Mouse (Mus musculus): Measurements from ENCODE around the gene Rsrc1. TPM values are rescaled to one million over a fixed set of nuclear protein-coding genes. Genes with fewer than 3 reads are reported as not detected.
A peak's percentile ranks its signal among the peaks of the same experiment; 100 is the strongest.

Rsrc1 gene
- polyA plus RNA-seq, 1 experiment from 2014 or later: 59.6 TPM

GRCm38 (mm10) chr3:66973391-66973943 lies 7.7 kb upstream of the Rsrc1 start:
- H3K4me2 ChIP-seq: peak overlapping the region; percentile 74
- ATAC-seq (ENCODE audit: low FRiP score): peak; percentile 68
- DNase-seq (ENCODE audit: low spot score, missing footprints): peak; percentile 96
- 0 out of 2 replicates have a peak overlapping the region, but pooled peaks have one; percentile 15 for H3K27ac ChIP-seq (ENCODE audit: low read depth, low read length)
- under 1% methylated on average over 59 of the region's 59 CpGs for WGBS
- peak overlapping the region; percentile 64 for H3K9ac ChIP-seq (ENCODE audit: low read length)
- no peaks in the 10 kb centered on the region for H3K9me3 ChIP-seq (ENCODE audit: control insufficient read depth, low read length)
- H3K27me3 ChIP-seq (ENCODE audit: control insufficient read depth, insufficient read depth, low read length): peaks cover 75% of the 10 kb centered on the region
- no peaks in the 10 kb centered on the region for H3K36me3 ChIP-seq (ENCODE audit: control insufficient read depth, insufficient read depth, low read length)
- peak overlapping the region; percentile 39 for H3K4me3 ChIP-seq (ENCODE audit: low read depth, low read length)
- H3K4me1 ChIP-seq (ENCODE audit: control insufficient read depth, insufficient read depth, low read length): peaks cover 14% of the 10 kb centered on the region

GRCm38 (mm10) chr3:66974501-66974900 lies 6.7 kb upstream of the Rsrc1 start:
- WGBS: 9% methylated on average over 3 of the region's 3 CpGs

GRCm38 (mm10) chr3:66976889-66977615 lies 4.1 kb upstream of the Rsrc1 start:
- H3K4me1 ChIP-seq (ENCODE audit: control insufficient read depth, insufficient read depth, low read length): peaks cover 12% of the 10 kb centered on the region
- peak; percentile 94 for DNase-seq (ENCODE audit: low spot score, missing footprints)
- ATAC-seq (ENCODE audit: low FRiP score): no peak
- H3K27me3 ChIP-seq (ENCODE audit: control insufficient read depth, insufficient read depth, low read length): peaks cover 84% of the 10 kb centered on the region
- peak overlapping the region; percentile 5; the same call in 1 of the 2 replicates for H3K4me2 ChIP-seq
- H3K36me3 ChIP-seq (ENCODE audit: control insufficient read depth, insufficient read depth, low read length): no peaks in the 10 kb centered on the region
- H3K27ac ChIP-seq (ENCODE audit: low read depth, low read length): peak overlapping the region; percentile 20; the same call in 1 of the 2 replicates
- 3% methylated on average over 13 of the region's 13 CpGs for WGBS
- no peaks in the 10 kb centered on the region for H3K9me3 ChIP-seq (ENCODE audit: control insufficient read depth, low read length)
- no peak overlapping the region for H3K9ac ChIP-seq (ENCODE audit: low read length)
- peak overlapping the region; percentile 49 for H3K4me3 ChIP-seq (ENCODE audit: low read depth, low read length)

More at GRCm38 (mm10) chr3:66974501-66974900, 6.7 kb upstream of the Rsrc1 start:
- no peak overlapping the region for H3K27ac ChIP-seq (ENCODE audit: low read depth, low read length)
- ATAC-seq (ENCODE audit: low FRiP score) (no peak), DNase-seq (ENCODE audit: low spot score, missing footprints) (peak; percentile 92)
- no peak overlapping the region for H3K9ac ChIP-seq (ENCODE audit: low read length)
- no peaks in the 10 kb centered on the region for H3K36me3 ChIP-seq (ENCODE audit: control insufficient read depth, insufficient read depth, low read length)
- H3K4me3 ChIP-seq (ENCODE audit: low read depth, low read length): no peak overlapping the region
- H3K4me2 ChIP-seq: no peak overlapping the region
- H3K27me3 ChIP-seq (ENCODE audit: control insufficient read depth, insufficient read depth, low read length): peaks cover 84% of the 10 kb centered on the region
- H3K9me3 ChIP-seq (ENCODE audit: control insufficient read depth, low read length): no peaks in the 10 kb centered on the region
- H3K4me1 ChIP-seq (ENCODE audit: control insufficient read depth, insufficient read depth, low read length): peaks cover 18% of the 10 kb centered on the region

GRCm38 (mm10) chr3:66977811-66978456 lies 3.3 kb upstream of the Rsrc1 start:
- Histone ChIP-seq H3K36me3 (ENCODE audit: control insufficient read depth, insufficient read depth, low read length) (no peaks in the 10 kb centered on the region), H3K27ac (ENCODE audit: low read depth, low read length) (no peak overlapping the region; the same call in 1 of the 2 replicates), H3K4me1 (ENCODE audit: control insufficient read depth, insufficient read depth, low read length) (peaks cover 16% of the 10 kb centered on the region), H3K9ac (ENCODE audit: low read length) (peak overlapping the region; percentile 54; the same call in 1 of the 2 replicates), H3K27me3 (ENCODE audit: control insufficient read depth, insufficient read depth, low read length) (peaks cover 85% of the 10 kb centered on the region), H3K9me3 (ENCODE audit: control insufficient read depth, low read length) (no peaks in the 10 kb centered on the region), H3K4me2 (peak overlapping the region; percentile 42), H3K4me3 (ENCODE audit: low read depth, low read length) (peak overlapping the region; percentile 49)
- DNase-seq (ENCODE audit: low spot score, missing footprints) (peak; percentile 96), ATAC-seq (ENCODE audit: low FRiP score) (no peak)
- 1% methylated on average over 25 of the region's 25 CpGs for WGBS

GRCm38 (mm10) chr3:66978457-66979381 lies 2.5 kb upstream of the Rsrc1 start:
- peak overlapping the region; percentile 49 for H3K4me3 ChIP-seq (ENCODE audit: low read depth, low read length)
- H3K4me2 ChIP-seq: peak overlapping the region; percentile 42
- peak overlapping the region; percentile 44 for H3K27ac ChIP-seq (ENCODE audit: low read depth, low read length)
- H3K9ac ChIP-seq (ENCODE audit: low read length): peak overlapping the region; percentile 54
- H3K27me3 ChIP-seq (ENCODE audit: control insufficient read depth, insufficient read depth, low read length): peaks cover 78% of the 10 kb centered on the region
- H3K9me3 ChIP-seq (ENCODE audit: control insufficient read depth, low read length): no peaks in the 10 kb centered on the region
- H3K4me1 ChIP-seq (ENCODE audit: control insufficient read depth, insufficient read depth, low read length): peaks cover 11% of the 10 kb centered on the region
- no peaks in the 10 kb centered on the region for H3K36me3 ChIP-seq (ENCODE audit: control insufficient read depth, insufficient read depth, low read length)
- under 1% methylated on average over 45 of the region's 45 CpGs for WGBS
- ATAC-seq (ENCODE audit: low FRiP score): no peak
- DNase-seq (ENCODE audit: low spot score, missing footprints): peak; percentile 97

- no peaks in the 10 kb centered on the region for H3K36me3 ChIP-seq (ENCODE audit: control insufficient read depth, insufficient read depth, low read length)
- no peaks in the 10 kb centered on the region for H3K9me3 ChIP-seq (ENCODE audit: control insufficient read depth, low read length)
- H3K4me3 ChIP-seq (ENCODE audit: low read depth, low read length): peak overlapping the region; percentile 49
- 5% methylated on average over 9 of the region's 9 CpGs for WGBS
- peaks cover 78% of the 10 kb centered on the region for H3K27me3 ChIP-seq (ENCODE audit: control insufficient read depth, insufficient read depth, low read length)
- H3K27ac ChIP-seq (ENCODE audit: low read depth, low read length): no peak overlapping the region
- peak; percentile 95 for DNase-seq (ENCODE audit: low spot score, missing footprints)
- peak overlapping the region; percentile 44 for H3K9ac ChIP-seq (ENCODE audit: low read length)
- peaks cover 10% of the 10 kb centered on the region for H3K4me1 ChIP-seq (ENCODE audit: control insufficient read depth, insufficient read depth, low read length)
- H3K4me2 ChIP-seq: peak overlapping the region; percentile 42
- ATAC-seq (ENCODE audit: low FRiP score): no peak
These were observed 1.7 kb upstream of the Rsrc1 start for GRCm38 (mm10) chr3:66979491-66979890.

GRCm38 (mm10) chr3:66980111-66980975 lies 847 bp upstream of the Rsrc1 start:
- DNase-seq (ENCODE audit: low spot score, missing footprints): peak; percentile 96
- peaks cover 10% of the 10 kb centered on the region for H3K4me1 ChIP-seq (ENCODE audit: control insufficient read depth, insufficient read depth, low read length)
- no peak for ATAC-seq (ENCODE audit: low FRiP score)
- peak overlapping the region; percentile 52; the same call in 1 of the 2 replicates for H3K27ac ChIP-seq (ENCODE audit: low read depth, low read length)
- H3K27me3 ChIP-seq (ENCODE audit: control insufficient read depth, insufficient read depth, low read length): peaks cover 71% of the 10 kb centered on the region
- peak overlapping the region; percentile 61 for H3K4me2 ChIP-seq
- H3K36me3 ChIP-seq (ENCODE audit: control insufficient read depth, insufficient read depth, low read length): no peaks in the 10 kb centered on the region
- no peaks in the 10 kb centered on the region for H3K9me3 ChIP-seq (ENCODE audit: control insufficient read depth, low read length)
- H3K9ac ChIP-seq (ENCODE audit: low read length): peak overlapping the region; percentile 66
- WGBS: 2% methylated on average over 29 of the region's 29 CpGs
- peak overlapping the region; percentile 49 for H3K4me3 ChIP-seq (ENCODE audit: low read depth, low read length)

- Histone ChIP-seq H3K36me3 (ENCODE audit: control insufficient read depth, insufficient read depth, low read length) (no peaks in the 10 kb centered on the region), H3K4me3 (ENCODE audit: low read depth, low read length) (peak within 1 kb of the TSS; percentile 49), H3K27me3 (ENCODE audit: control insufficient read depth, insufficient read depth, low read length) (peaks cover 65% of the 10 kb centered on the region), H3K4me1 (ENCODE audit: control insufficient read depth, insufficient read depth, low read length) (peaks cover 10% of the 10 kb centered on the region), H3K9me3 (ENCODE audit: control insufficient read depth, low read length) (no peaks in the 10 kb centered on the region), H3K27ac (ENCODE audit: low read depth, low read length) (peak within 1 kb of the TSS; percentile 52; the same call in 1 of the 2 replicates), H3K9ac (ENCODE audit: low read length) (peak within 1 kb of the TSS; percentile 66), H3K4me2 (peak within 1 kb of the TSS; percentile 61)
- 1% methylated on average over 13 of the region's 15 CpGs for WGBS
- DNase-seq (ENCODE audit: low spot score, missing footprints) (peak; percentile 93), ATAC-seq (ENCODE audit: low FRiP score) (0 out of 2 replicates have a peak, but pooled peaks have one; percentile 0)
These were observed 516 bp downstream of the Rsrc1 start, which contains the start of gene Shox2 for GRCm38 (mm10) chr3:66981706-66982105. Gene Shox2, minus strand, starts transcription at chr3:66981771.
